Mouse (Mus musculus): ENCODE measurements around the gene 5730455P16Rik.

- TF ChIP-seq POLR2A (IDR thresholded peaks at IDR 0.05; ENCODE audit: extremely low read depth, insufficient read depth, low read length) = no peak
- no peak for TF ChIP-seq CTCF (IDR thresholded peaks at IDR 0.05; ENCODE audit: extremely low read depth, insufficient read depth, low read length)
Measured at GRCm38 (mm10) chr11:80312565-80312964, 65.3 kb downstream of the 5730455P16Rik start.
